Mouse (Mus musculus): ENCODE measurements at regions not wholly inside any gene's neighbourhood (a gene's known extent, or its start where the extent isn't known, plus 50 kb on each side); places are given as distances from the start of the nearest gene placed in this dataset.

GRCm38 (mm10) chr10:39316533-39316932 is 52.1 kb upstream of the Fyn start:
- no peak for DNase-seq (ENCODE audit: low spot score)

- no peak for DNase-seq (ENCODE audit: low spot score)
Observed at GRCm38 (mm10) chr10:39315434-39316174, 53.1 kb upstream of the Fyn start.

GRCm38 (mm10) chr10:39311501-39311900 is 57.2 kb upstream of the Fyn start:
- DNase-seq (ENCODE audit: low spot score): no peak

GRCm38 (mm10) chr10:39308535-39308934 is 60.1 kb upstream of the Fyn start:
- no peak for DNase-seq (ENCODE audit: low spot score)

- no peak for DNase-seq (ENCODE audit: low spot score)
Observed at GRCm38 (mm10) chr10:39292703-39293496, 75.8 kb upstream of the Fyn start.

- DNase-seq (ENCODE audit: low spot score): no peak
Observed at GRCm38 (mm10) chr10:39291747-39292198, 76.9 kb upstream of the Fyn start.

GRCm38 (mm10) chr10:39291134-39291746 is 77.4 kb upstream of the Fyn start:
- DNase-seq (ENCODE audit: low spot score): peak; percentile 62

GRCm38 (mm10) chr10:39290245-39290644 is 78.4 kb upstream of the Fyn start:
- peak; percentile 43 for DNase-seq (ENCODE audit: low spot score)

GRCm38 (mm10) chr10:39280366-39281000 is 88.2 kb upstream of the Fyn start:
- DNase-seq (ENCODE audit: low spot score): no peak

- DNase-seq (ENCODE audit: low spot score): no peak
Observed at GRCm38 (mm10) chr10:39274202-39274601, 94.5 kb upstream of the Fyn start.

GRCm38 (mm10) chr10:39273426-39273825 is 95.2 kb upstream of the Fyn start:
- DNase-seq (ENCODE audit: low spot score): no peak

GRCm38 (mm10) chr10:39272387-39272949 is 96.2 kb upstream of the Fyn start:
- DNase-seq (ENCODE audit: low spot score): no peak

- DNase-seq (ENCODE audit: low spot score): no peak
Observed at GRCm38 (mm10) chr10:39270406-39270805, 98.2 kb upstream of the Fyn start.

- DNase-seq (ENCODE audit: low spot score): no peak
Observed at GRCm38 (mm10) chr10:39267236-39267635, 101.4 kb upstream of the Fyn start.

GRCm38 (mm10) chr10:39266482-39266881 is 102.2 kb upstream of the Fyn start:
- DNase-seq (ENCODE audit: low spot score): peak; percentile 68

- DNase-seq (ENCODE audit: low spot score): no peak
Observed at GRCm38 (mm10) chr10:39262466-39262865, 98.9 kb upstream of the Ccn6 start.

GRCm38 (mm10) chr10:39261174-39262145 is 97.9 kb upstream of the Ccn6 start:
- no peak for DNase-seq (ENCODE audit: low spot score)

- no peak for DNase-seq (ENCODE audit: low spot score)
Observed at GRCm38 (mm10) chr10:39260061-39260460, 96.5 kb upstream of the Ccn6 start.

- DNase-seq (ENCODE audit: low spot score): no peak
Observed at GRCm38 (mm10) chr10:39257371-39258154, 94.0 kb upstream of the Ccn6 start.

GRCm38 (mm10) chr10:39254561-39254960 is 91.0 kb upstream of the Ccn6 start:
- no peak for DNase-seq (ENCODE audit: low spot score)
